Mouse (Mus musculus): ENCODE data around the gene Brd3os. TPM values are rescaled to one million over a fixed set of nuclear protein-coding genes. Genes with fewer than 3 reads are reported as not detected.
A peak's percentile ranks its signal among the peaks of the same experiment; 100 is the strongest.

Gene Brd3os
- polyA plus RNA-seq, 1 experiment from 2014 or later, result 5.5 TPM

GRCm38 (mm10) chr2:27473911-27474310, 31.8 kb downstream of the Brd3os start:
- Histone ChIP-seq H3K4me3 (ENCODE audit: low read length) (peak overlapping the region; percentile 99), H3K27ac (ENCODE audit: low read length) (peak overlapping the region; percentile 95), H3K27me3 (replicated peaks; ENCODE audit: control insufficient read depth, insufficient read depth, low read length) (no peaks in the 10 kb centered on the region), H3K4me1 (ENCODE audit: control insufficient read depth, insufficient read depth, low read length) (peaks cover 55% of the 10 kb centered on the region), H3K9me3 (ENCODE audit: control insufficient read depth, low read length) (no peaks in the 10 kb centered on the region), H3K4me2 (ENCODE audit: low read depth, low read length) (peak overlapping the region; percentile 89), H3K9ac (ENCODE audit: low read depth, low read length) (peak overlapping the region; percentile 97), H3K36me3 (ENCODE audit: control insufficient read depth, insufficient read depth, low read length) (no peaks in the 10 kb centered on the region)
- no peak for ATAC-seq
- 11% methylated on average over 4 of the region's 4 CpGs for WGBS

GRCm38 (mm10) chr2:27474621-27475484, 32.7 kb downstream of the Brd3os start:
- peaks cover 47% of the 10 kb centered on the region for H3K4me1 ChIP-seq (ENCODE audit: control insufficient read depth, insufficient read depth, low read length)
- ATAC-seq, result peak; percentile 37
- under 1% methylated on average over 79 of the region's 84 CpGs for WGBS
- H3K36me3 ChIP-seq (ENCODE audit: control insufficient read depth, insufficient read depth, low read length), result no peaks in the 10 kb centered on the region
- no peaks in the 10 kb centered on the region for H3K9me3 ChIP-seq (ENCODE audit: control insufficient read depth, low read length)
- H3K9ac ChIP-seq (ENCODE audit: low read depth, low read length), result peak overlapping the region; percentile 97
- H3K4me3 ChIP-seq (ENCODE audit: low read length), result peak overlapping the region; percentile 99
- H3K27ac ChIP-seq (ENCODE audit: low read length), result peak overlapping the region; percentile 95
- no peaks in the 10 kb centered on the region for H3K27me3 ChIP-seq (replicated peaks; ENCODE audit: control insufficient read depth, insufficient read depth, low read length)
- peak overlapping the region; percentile 89 for H3K4me2 ChIP-seq (ENCODE audit: low read depth, low read length)

GRCm38 (mm10) chr2:27475495-27476302, 33.6 kb downstream of the Brd3os start:
- peak; percentile 98 for ATAC-seq
- Histone ChIP-seq H3K36me3 (ENCODE audit: control insufficient read depth, insufficient read depth, low read length) (no peaks in the 10 kb centered on the region), H3K27ac (ENCODE audit: low read length) (peak overlapping the region; percentile 96), H3K27me3 (replicated peaks; ENCODE audit: control insufficient read depth, insufficient read depth, low read length) (no peaks in the 10 kb centered on the region), H3K4me3 (ENCODE audit: low read length) (peak overlapping the region; percentile 99), H3K9me3 (ENCODE audit: control insufficient read depth, low read length) (no peaks in the 10 kb centered on the region), H3K4me2 (ENCODE audit: low read depth, low read length) (peak overlapping the region; percentile 89), H3K9ac (ENCODE audit: low read depth, low read length) (peak overlapping the region; percentile 97), H3K4me1 (ENCODE audit: control insufficient read depth, insufficient read depth, low read length) (peaks cover 38% of the 10 kb centered on the region)
- WGBS, result under 1% methylated on average over 87 of the region's 96 CpGs

GRCm38 (mm10) chr2:27476303-27477192, 34.4 kb downstream of the Brd3os start:
- H3K9ac ChIP-seq (ENCODE audit: low read depth, low read length), result peak overlapping the region; percentile 97
- H3K4me2 ChIP-seq (ENCODE audit: low read depth, low read length), result peak overlapping the region; percentile 82
- H3K27ac ChIP-seq (ENCODE audit: low read length), result peak overlapping the region; percentile 96
- no peaks in the 10 kb centered on the region for H3K36me3 ChIP-seq (ENCODE audit: control insufficient read depth, insufficient read depth, low read length)
- peaks cover 30% of the 10 kb centered on the region for H3K4me1 ChIP-seq (ENCODE audit: control insufficient read depth, insufficient read depth, low read length)
- no peaks in the 10 kb centered on the region for H3K27me3 ChIP-seq (replicated peaks; ENCODE audit: control insufficient read depth, insufficient read depth, low read length)
- H3K9me3 ChIP-seq (ENCODE audit: control insufficient read depth, low read length), result no peaks in the 10 kb centered on the region
- WGBS, result 27% methylated on average over 11 of the region's 11 CpGs
- H3K4me3 ChIP-seq (ENCODE audit: low read length), result peak overlapping the region; percentile 99
- no peak for ATAC-seq

- H3K36me3 ChIP-seq (ENCODE audit: control insufficient read depth, insufficient read depth, low read length), result no peaks in the 10 kb centered on the region
- no peaks in the 10 kb centered on the region for H3K9me3 ChIP-seq (ENCODE audit: control insufficient read depth, low read length)
- 0 out of 2 replicates have a peak, but pooled peaks cover 2% of the 10 kb centered on the region for H3K4me1 ChIP-seq (ENCODE audit: control insufficient read depth, insufficient read depth, low read length)
- no peak overlapping the region for H3K27ac ChIP-seq (ENCODE audit: low read length)
- no peak overlapping the region for H3K9ac ChIP-seq (ENCODE audit: low read depth, low read length)
- H3K27me3 ChIP-seq (replicated peaks; ENCODE audit: control insufficient read depth, insufficient read depth, low read length), result no peaks in the 10 kb centered on the region
- no peak overlapping the region for H3K4me2 ChIP-seq (ENCODE audit: low read depth, low read length)
- WGBS, result 69% methylated on average over 4 of the region's 4 CpGs
- no peak for ATAC-seq
- no peak overlapping the region for H3K4me3 ChIP-seq (ENCODE audit: low read length)
Measured at GRCm38 (mm10) chr2:27479821-27480220, 37.7 kb downstream of the Brd3os start.

GRCm38 (mm10) chr2:27480367-27480766, 38.2 kb downstream of the Brd3os start:
- Histone ChIP-seq H3K4me3 (ENCODE audit: low read length) (no peak overlapping the region), H3K9ac (ENCODE audit: low read depth, low read length) (no peak overlapping the region), H3K4me2 (ENCODE audit: low read depth, low read length) (no peak overlapping the region), H3K27me3 (replicated peaks; ENCODE audit: control insufficient read depth, insufficient read depth, low read length) (no peaks in the 10 kb centered on the region), H3K27ac (ENCODE audit: low read length) (no peak overlapping the region), H3K9me3 (ENCODE audit: control insufficient read depth, low read length) (no peaks in the 10 kb centered on the region), H3K4me1 (ENCODE audit: control insufficient read depth, insufficient read depth, low read length) (0 out of 2 replicates have a peak, but pooled peaks cover 2% of the 10 kb centered on the region), H3K36me3 (ENCODE audit: control insufficient read depth, insufficient read depth, low read length) (no peaks in the 10 kb centered on the region)
- ATAC-seq, result no peak
- 72% methylated on average over 4 of the region's 4 CpGs for WGBS

GRCm38 (mm10) chr2:27482265-27482861, 40.2 kb downstream of the Brd3os start:
- Histone ChIP-seq H3K4me2 (ENCODE audit: low read depth, low read length) (no peak overlapping the region), H3K4me1 (ENCODE audit: control insufficient read depth, insufficient read depth, low read length) (no peaks in the 10 kb centered on the region), H3K36me3 (ENCODE audit: control insufficient read depth, insufficient read depth, low read length) (no peaks in the 10 kb centered on the region), H3K27ac (ENCODE audit: low read length) (no peak overlapping the region), H3K27me3 (replicated peaks; ENCODE audit: control insufficient read depth, insufficient read depth, low read length) (no peaks in the 10 kb centered on the region), H3K9me3 (ENCODE audit: control insufficient read depth, low read length) (no peaks in the 10 kb centered on the region), H3K4me3 (ENCODE audit: low read length) (no peak overlapping the region), H3K9ac (ENCODE audit: low read depth, low read length) (no peak overlapping the region)
- WGBS, result 75% methylated on average over 7 of the region's 7 CpGs
- no peak for ATAC-seq

GRCm38 (mm10) chr2:27486725-27487124, 44.6 kb downstream of the Brd3os start:
- no peak overlapping the region for H3K9ac ChIP-seq (ENCODE audit: low read depth, low read length)
- no peaks in the 10 kb centered on the region for H3K36me3 ChIP-seq (ENCODE audit: control insufficient read depth, insufficient read depth, low read length)
- no peak overlapping the region for H3K4me2 ChIP-seq (ENCODE audit: low read depth, low read length)
- H3K27me3 ChIP-seq (replicated peaks; ENCODE audit: control insufficient read depth, insufficient read depth, low read length), result no peaks in the 10 kb centered on the region
- H3K27ac ChIP-seq (ENCODE audit: low read length), result no peak overlapping the region
- 71% methylated on average over 4 of the region's 4 CpGs for WGBS
- ATAC-seq, result no peak
- no peaks in the 10 kb centered on the region for H3K4me1 ChIP-seq (ENCODE audit: control insufficient read depth, insufficient read depth, low read length)
- H3K9me3 ChIP-seq (ENCODE audit: control insufficient read depth, low read length), result no peaks in the 10 kb centered on the region
- H3K4me3 ChIP-seq (ENCODE audit: low read length), result no peak overlapping the region
